Mouse (Mus musculus): ENCODE data around the gene Dqx1. TPM values are rescaled to one million over a fixed set of nuclear protein-coding genes. Genes with fewer than 3 reads are reported as not detected.

The Dqx1 gene
- polyA plus RNA-seq, 2 experiments: 2.9 to 7.7 TPM

DNA sequence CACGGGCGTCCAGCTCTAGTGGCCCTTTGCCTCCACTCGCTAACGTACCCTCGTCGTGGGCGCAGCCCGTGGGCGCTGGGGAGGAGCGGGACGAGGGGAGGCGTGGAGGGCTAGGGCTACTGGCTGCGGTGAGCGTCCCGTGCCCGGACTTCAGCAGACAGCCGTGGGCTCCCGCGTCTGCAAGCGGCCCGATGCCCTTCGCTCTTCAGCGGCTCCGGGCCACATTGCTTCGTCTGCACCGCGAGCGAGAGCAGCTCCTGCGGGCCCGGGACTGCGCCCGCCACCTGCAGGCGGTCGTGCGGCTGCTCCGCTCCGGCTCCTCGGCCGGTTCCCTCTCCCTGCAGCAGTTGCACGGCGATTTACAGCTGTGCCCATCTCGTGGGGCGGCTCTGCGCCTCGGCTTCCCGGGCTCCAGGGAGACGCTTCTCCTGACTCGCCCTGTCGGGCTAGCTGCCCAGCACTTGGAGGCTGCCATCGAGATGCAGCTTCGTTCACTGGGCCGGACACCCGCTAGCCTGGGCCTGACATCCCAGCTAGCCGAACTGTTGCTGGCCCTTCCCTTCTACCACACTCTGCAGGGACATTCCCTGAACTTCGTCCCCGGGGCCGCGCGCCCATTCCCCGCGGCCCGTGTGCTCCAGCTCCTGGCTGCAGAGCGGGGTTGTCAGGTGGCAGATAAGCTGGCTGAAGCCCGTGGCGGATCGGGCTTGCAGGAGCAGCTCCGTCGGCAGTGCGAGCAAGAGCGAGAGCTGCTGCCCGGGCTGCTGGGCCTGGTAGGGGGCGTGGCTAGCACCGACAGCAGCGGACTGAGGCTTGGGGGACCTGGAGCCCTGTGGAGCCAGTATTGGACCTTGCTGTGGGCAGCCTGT, 44.3 kb downstream of the Dqx1 start:
- H3K9ac ChIP-seq (replicated peaks): peak overlapping the region; percentile 86
- DNase-seq (ENCODE audit: low read depth in 3 of 3, low spot score in 3 of 3) (peak in 2 of 3 experiments; percentile 55 to 62), ATAC-seq (ENCODE audit: insufficient read depth) (peak; percentile 80)
- peaks cover 8% of the 10 kb centered on the region in 2 experiments for H3K4me1 ChIP-seq (replicated peaks; ENCODE audit: control insufficient read depth in 2 of 2, insufficient read depth in 2 of 2, low read length in 1 of 2)
- H3K4me2 ChIP-seq (ENCODE audit: low read depth): peak overlapping the region; percentile 93
- H3K27me3 ChIP-seq (ENCODE audit: control insufficient read depth, insufficient read depth, low read length): no peaks in the 10 kb centered on the region
- peak overlapping the region; percentile 63 to 81 for H3K4me3 ChIP-seq (ENCODE audit: insufficient read depth in 1 of 2, low read depth in 2 of 2, low read length in 2 of 2)
- H3K36me3 ChIP-seq (replicated peaks; ENCODE audit: control insufficient read depth, insufficient read depth, low read depth): no peaks in the 10 kb centered on the region
- WGBS (ENCODE audit: insufficient replicate concordance): under 1% methylated on average over 74 of the region's 74 CpGs
- TF ChIP-seq CTCF (IDR thresholded peaks at IDR 0.05; ENCODE audit: low read depth) (peak; percentile 59), EP300 (IDR thresholded peaks at IDR 0.05; ENCODE audit: low read depth) (no peak)
- H3K27ac ChIP-seq: peak overlapping the region; percentile 60
- no peaks in the 10 kb centered on the region for H3K9me3 ChIP-seq (ENCODE audit: control insufficient read depth, low read length)

DNA sequence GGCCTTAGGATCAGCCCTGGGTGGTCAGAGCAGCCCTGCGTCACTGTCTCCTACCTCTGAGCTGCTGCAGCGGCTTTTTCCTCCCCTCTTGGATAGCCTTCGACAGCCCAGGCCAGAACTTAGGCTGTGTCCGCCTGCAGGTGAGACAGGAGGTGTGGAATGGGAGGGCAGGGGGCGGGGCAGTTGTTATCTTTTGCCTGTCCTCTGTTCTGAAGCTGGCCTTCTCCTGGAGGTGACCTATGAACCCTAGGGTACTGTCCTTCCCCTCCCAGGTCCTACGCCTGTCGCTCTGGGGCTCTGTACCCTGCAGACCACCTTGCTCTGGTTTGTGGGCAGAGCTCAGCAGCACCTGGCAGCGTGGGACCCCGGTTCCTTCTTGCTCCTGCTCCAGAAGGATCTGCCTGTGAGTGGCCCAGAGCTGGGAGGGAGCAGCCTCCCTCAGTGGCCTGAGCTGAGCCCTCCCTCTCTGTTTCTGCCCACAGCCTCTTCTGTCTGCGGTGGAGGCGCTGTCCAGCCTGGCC, 45.5 kb downstream of the Dqx1 start:
- 0 out of 4 replicates have a peak overlapping the region, but pooled peaks of 1 of the 2 experiments have one; percentile 81 for H3K4me3 ChIP-seq (ENCODE audit: insufficient read depth in 1 of 2, low read depth in 2 of 2, low read length in 2 of 2)
- ATAC-seq (ENCODE audit: insufficient read depth) (no peak), DNase-seq (ENCODE audit: low read depth in 3 of 3, low spot score in 3 of 3) (no peak)
- TF ChIP-seq CTCF (IDR thresholded peaks at IDR 0.05; ENCODE audit: low read depth) (0 out of 2 replicates have a peak, but pooled peaks have one; percentile 22), EP300 (IDR thresholded peaks at IDR 0.05; ENCODE audit: low read depth) (no peak)
- no peaks in the 10 kb centered on the region for H3K36me3 ChIP-seq (replicated peaks; ENCODE audit: control insufficient read depth, insufficient read depth, low read depth)
- no peak overlapping the region for H3K9ac ChIP-seq (replicated peaks)
- no peaks in the 10 kb centered on the region for H3K9me3 ChIP-seq (ENCODE audit: control insufficient read depth, low read length)
- H3K27me3 ChIP-seq (ENCODE audit: control insufficient read depth, insufficient read depth, low read length): no peaks in the 10 kb centered on the region
- peak overlapping the region; percentile 93 for H3K4me2 ChIP-seq (ENCODE audit: low read depth)
- H3K4me1 ChIP-seq (replicated peaks; ENCODE audit: control insufficient read depth in 2 of 2, insufficient read depth in 2 of 2, low read length in 1 of 2): peaks cover 13% of the 10 kb centered on the region in 2 experiments
- 69% methylated on average over 11 of the region's 11 CpGs for WGBS (ENCODE audit: insufficient replicate concordance)
- H3K27ac ChIP-seq: no peak overlapping the region

DNA sequence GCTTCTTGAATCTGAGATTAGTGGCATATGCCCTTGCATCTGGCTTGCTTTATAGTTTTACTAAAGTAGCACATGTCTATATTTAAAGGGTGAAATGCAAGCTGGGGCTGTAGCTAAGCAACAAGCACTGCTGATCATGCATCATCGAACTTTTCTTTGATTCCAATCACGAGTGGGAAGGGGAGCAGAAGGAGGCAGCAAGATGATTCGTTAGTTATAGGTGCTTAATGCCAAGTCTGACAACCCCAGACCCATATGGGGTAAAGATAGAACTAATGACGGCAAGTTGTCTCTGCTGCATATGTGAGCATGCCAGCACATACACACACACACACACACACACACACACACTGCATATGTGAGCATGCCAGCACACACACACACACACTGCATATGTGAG, 46.5 kb downstream of the Dqx1 start:
- 71% methylated on average over 4 of the region's 4 CpGs for WGBS (ENCODE audit: insufficient replicate concordance)
- ATAC-seq (ENCODE audit: insufficient read depth) (no peak), DNase-seq (ENCODE audit: low read depth in 3 of 3, low spot score in 3 of 3) (no peak)
- Histone ChIP-seq H3K27ac (no peak overlapping the region), H3K4me2 (ENCODE audit: low read depth) (no peak overlapping the region), H3K9me3 (ENCODE audit: control insufficient read depth, low read length) (no peaks in the 10 kb centered on the region), H3K4me3 (ENCODE audit: insufficient read depth in 1 of 2, low read depth in 2 of 2, low read length in 2 of 2) (no peak overlapping the region), H3K36me3 (replicated peaks; ENCODE audit: control insufficient read depth, insufficient read depth, low read depth) (no peaks in the 10 kb centered on the region), H3K4me1 (replicated peaks; ENCODE audit: control insufficient read depth in 2 of 2, insufficient read depth in 2 of 2, low read length in 1 of 2) (peaks cover 16 to 17% of the 10 kb centered on the region in 2 experiments), H3K27me3 (ENCODE audit: control insufficient read depth, insufficient read depth, low read length) (no peaks in the 10 kb centered on the region), H3K9ac (replicated peaks) (no peak overlapping the region)
- no peak for TF ChIP-seq CTCF (IDR thresholded peaks at IDR 0.05; ENCODE audit: low read depth)
- no peak for TF ChIP-seq EP300 (IDR thresholded peaks at IDR 0.05; ENCODE audit: low read depth)

DNA sequence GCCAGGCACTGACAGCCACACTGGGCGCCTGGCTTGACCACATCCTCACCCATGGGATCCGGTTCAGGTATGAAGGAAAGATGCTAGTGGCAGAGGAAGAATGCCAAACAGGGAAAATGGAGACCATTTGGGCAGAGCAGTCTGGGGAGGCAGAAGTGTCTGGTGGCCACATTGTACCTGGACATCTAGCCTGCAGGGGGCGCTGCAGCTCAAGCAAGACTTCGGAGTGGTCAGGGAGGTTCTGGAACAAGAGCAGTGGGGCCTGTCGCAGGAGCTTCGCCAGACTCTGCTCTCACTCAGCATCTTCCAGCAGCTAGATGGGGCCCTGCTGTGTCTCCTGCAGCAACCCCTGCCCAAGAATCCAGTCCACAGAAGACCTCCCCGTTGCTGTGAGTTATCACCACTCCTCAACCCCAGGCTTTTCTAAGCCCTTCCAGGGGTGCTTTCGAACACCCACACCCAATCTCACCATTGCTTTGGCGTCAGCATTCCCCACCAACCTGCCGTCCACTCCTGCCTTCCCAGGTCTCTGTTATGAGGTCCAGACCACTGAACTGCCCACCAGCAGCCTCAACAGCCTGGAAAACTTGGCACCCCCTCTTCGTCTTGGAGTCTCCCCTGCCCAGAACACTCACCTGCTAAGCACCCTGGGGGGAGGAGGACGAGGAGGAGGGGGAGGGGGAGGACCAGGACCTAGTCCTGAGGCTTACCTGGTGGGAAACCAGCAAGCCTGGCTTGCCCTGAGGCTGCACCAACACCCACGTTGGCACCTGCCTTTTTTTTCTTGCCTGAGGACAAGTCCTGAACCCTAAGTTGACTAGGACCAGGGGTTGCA, 50.1 kb downstream of the Dqx1 start:
- ATAC-seq (ENCODE audit: insufficient read depth): peak; percentile 39
- WGBS (ENCODE audit: insufficient replicate concordance): 34% methylated on average over 13 of the region's 13 CpGs
- Histone ChIP-seq H3K9ac (replicated peaks) (peak overlapping the region; percentile 4), H3K9me3 (ENCODE audit: control insufficient read depth, low read length) (no peaks in the 10 kb centered on the region), H3K4me2 (ENCODE audit: low read depth) (peak overlapping the region; percentile 97), H3K27me3 (ENCODE audit: control insufficient read depth, insufficient read depth, low read length) (no peaks in the 10 kb centered on the region), H3K4me1 (replicated peaks; ENCODE audit: control insufficient read depth in 2 of 2, insufficient read depth in 2 of 2, low read length in 1 of 2) (peaks cover 19 to 27% of the 10 kb centered on the region in 2 experiments), H3K4me3 (ENCODE audit: insufficient read depth in 1 of 2, low read depth in 2 of 2, low read length in 2 of 2) (peak overlapping the region; percentile 79 to 99), H3K36me3 (replicated peaks; ENCODE audit: control insufficient read depth, insufficient read depth, low read depth) (peaks cover 3% of the 10 kb centered on the region; the same call in 1 of the 2 replicates), H3K27ac (peak overlapping the region; percentile 42)
- peak; percentile 72 to 74 (median 72) for DNase-seq (ENCODE audit: low read depth in 3 of 3, low spot score in 3 of 3)
- TF ChIP-seq CTCF (IDR thresholded peaks at IDR 0.05; ENCODE audit: low read depth) (peak; percentile 98), EP300 (IDR thresholded peaks at IDR 0.05; ENCODE audit: low read depth) (no peak)

All from liver, embryonic 14.5 days (tissue).